Mouse (Mus musculus): ENCODE measurements around the gene Calhm5. TPM values are rescaled to one million over a fixed set of nuclear protein-coding genes. Genes with fewer than 3 reads are reported as not detected.

Gene Calhm5
- polyA plus RNA-seq (2015; fragmentation: Nextera tagmentation; extraction: Ambion mirVana) = 0.92 and 1.1 TPM in 2 replicates

DNA sequence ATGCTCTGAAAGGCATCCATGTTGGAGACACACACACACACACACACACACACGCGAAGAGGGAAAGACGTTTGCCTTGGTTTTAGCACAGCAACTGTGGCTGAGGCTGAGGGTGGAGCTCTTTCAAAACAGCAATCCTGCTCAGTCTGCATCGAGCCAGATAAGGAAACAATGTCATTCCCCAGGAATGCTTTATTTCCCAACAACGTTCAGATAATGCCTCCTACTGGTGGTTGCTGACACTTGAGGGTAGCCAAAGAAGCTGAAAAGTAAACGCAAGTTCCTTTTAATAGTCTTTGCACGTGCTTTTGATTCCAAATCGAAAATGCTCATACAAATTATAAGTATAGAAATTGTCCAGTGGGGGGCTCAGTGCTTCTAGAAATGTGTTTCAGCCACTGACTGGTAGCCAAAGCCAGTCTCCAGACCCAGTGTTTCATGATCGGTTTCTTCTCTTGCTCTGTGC, at the start of gene Calhm5:
Calhm5 (minus strand) TSS at position 102 of the 466 bp plus-strand sequence.
- no peaks in the 10 kb centered on the region for H3K9me3 ChIP-seq (replicated peaks)
- ATAC-seq (ENCODE audit: low FRiP score) = peak; percentile 81
- peak within 1 kb of the TSS; percentile 30 for H3K4me3 ChIP-seq (replicated peaks)
- WGBS = 29% methylated on average over 9 of the region's 9 CpGs
- peak within 1 kb of the TSS; percentile 23; the same call in 1 of the 2 replicates for H3K9ac ChIP-seq (replicated peaks)
- no peak within 1 kb of the TSS; the same call in 1 of the 2 replicates for H3K27ac ChIP-seq (replicated peaks)
- no peaks in the 10 kb centered on the region for H3K27me3 ChIP-seq (replicated peaks)
- H3K36me3 ChIP-seq = no peaks in the 10 kb centered on the region
- H3K4me2 ChIP-seq = peak within 1 kb of the TSS; percentile 54
- H3K4me1 ChIP-seq = peaks cover 4% of the 10 kb centered on the region; the same call in 1 of the 2 replicates

DNA sequence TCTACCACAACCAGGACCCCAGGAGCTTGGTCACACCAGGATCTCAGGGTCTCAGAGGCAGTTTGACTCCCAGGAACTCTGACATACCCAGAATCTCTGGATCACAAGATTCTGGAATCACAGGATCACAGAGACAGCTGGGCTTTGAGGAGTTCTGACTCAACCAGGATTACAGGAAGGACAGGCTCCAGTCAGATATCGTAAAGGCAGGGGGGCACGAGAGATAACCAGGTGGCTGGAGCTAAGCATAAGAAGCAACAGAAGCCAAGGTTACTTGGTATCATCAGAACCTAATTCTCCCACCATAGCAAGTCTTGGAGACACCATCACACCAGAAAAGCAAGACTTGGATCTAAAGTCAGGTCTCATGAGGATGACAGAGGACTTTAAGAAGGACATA, 45.4 kb upstream of the Calhm5 start:
- no peak overlapping the region for H3K4me3 ChIP-seq (replicated peaks)
- no peak for ATAC-seq (ENCODE audit: low FRiP score)
- no peaks in the 10 kb centered on the region for H3K4me1 ChIP-seq
- 88% methylated on average over 2 of the region's 2 CpGs for WGBS
- no peak overlapping the region for H3K9ac ChIP-seq (replicated peaks)
- H3K27ac ChIP-seq (replicated peaks) = no peak overlapping the region
- no peaks in the 10 kb centered on the region for H3K9me3 ChIP-seq (replicated peaks)
- no peak overlapping the region for H3K4me2 ChIP-seq
- no peaks in the 10 kb centered on the region for H3K36me3 ChIP-seq
- no peaks in the 10 kb centered on the region for H3K27me3 ChIP-seq (replicated peaks)

DNA sequence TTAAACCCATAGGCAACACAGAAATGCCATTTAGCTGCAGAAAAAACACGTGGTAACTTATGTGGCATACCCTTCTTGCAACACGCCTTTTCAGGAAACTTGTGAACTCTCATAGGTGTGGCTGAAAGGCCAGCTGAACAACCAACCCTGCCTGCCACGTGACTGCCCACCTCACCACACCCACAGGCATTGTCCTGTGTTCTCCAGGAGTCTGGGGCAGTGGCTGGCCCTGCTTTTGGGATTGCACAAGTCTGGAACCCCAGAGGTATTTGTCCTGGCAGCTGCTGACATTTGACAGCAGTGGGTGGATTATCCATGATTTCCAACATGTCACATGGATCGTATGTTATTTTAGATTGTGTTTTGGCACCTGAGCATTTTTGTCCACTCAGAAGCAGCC, 43.4 kb upstream of the Calhm5 start:
- H3K9me3 ChIP-seq (replicated peaks) = no peaks in the 10 kb centered on the region
- H3K9ac ChIP-seq (replicated peaks) = no peak overlapping the region
- H3K4me3 ChIP-seq (replicated peaks) = no peak overlapping the region
- ATAC-seq (ENCODE audit: low FRiP score) = no peak
- H3K27me3 ChIP-seq (replicated peaks) = no peaks in the 10 kb centered on the region
- H3K4me2 ChIP-seq = no peak overlapping the region
- no peaks in the 10 kb centered on the region for H3K36me3 ChIP-seq
- H3K27ac ChIP-seq (replicated peaks) = no peak overlapping the region
- WGBS = 74% methylated on average over 4 of the region's 4 CpGs
- no peaks in the 10 kb centered on the region for H3K4me1 ChIP-seq

DNA sequence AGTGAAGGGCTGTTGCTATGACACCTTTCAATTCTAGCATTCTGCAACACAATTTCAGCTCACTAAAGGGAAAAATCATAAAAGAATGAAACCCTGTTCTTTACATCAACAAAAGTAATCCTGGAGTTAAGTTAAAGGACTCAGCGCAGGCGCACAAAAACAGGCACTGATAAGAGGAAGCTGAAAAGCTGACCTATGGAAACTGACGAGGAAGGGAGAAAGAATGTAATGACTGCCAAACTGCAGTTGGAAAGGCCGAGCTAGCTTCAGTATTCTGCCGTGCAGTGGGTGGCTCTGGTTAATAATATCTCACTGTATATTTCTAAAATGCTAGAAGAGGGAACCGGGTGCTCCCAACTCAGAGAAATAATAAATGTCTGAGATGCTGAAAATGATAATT, 41.7 kb upstream of the Calhm5 start:
- Histone ChIP-seq H3K27ac (replicated peaks) (no peak overlapping the region), H3K4me1 (no peaks in the 10 kb centered on the region), H3K36me3 (no peaks in the 10 kb centered on the region), H3K27me3 (replicated peaks) (no peaks in the 10 kb centered on the region), H3K4me2 (no peak overlapping the region), H3K9ac (replicated peaks) (no peak overlapping the region), H3K9me3 (replicated peaks) (no peaks in the 10 kb centered on the region), H3K4me3 (replicated peaks) (no peak overlapping the region)
- 77% methylated on average over 6 of the region's 6 CpGs for WGBS
- ATAC-seq (ENCODE audit: low FRiP score) = no peak

DNA sequence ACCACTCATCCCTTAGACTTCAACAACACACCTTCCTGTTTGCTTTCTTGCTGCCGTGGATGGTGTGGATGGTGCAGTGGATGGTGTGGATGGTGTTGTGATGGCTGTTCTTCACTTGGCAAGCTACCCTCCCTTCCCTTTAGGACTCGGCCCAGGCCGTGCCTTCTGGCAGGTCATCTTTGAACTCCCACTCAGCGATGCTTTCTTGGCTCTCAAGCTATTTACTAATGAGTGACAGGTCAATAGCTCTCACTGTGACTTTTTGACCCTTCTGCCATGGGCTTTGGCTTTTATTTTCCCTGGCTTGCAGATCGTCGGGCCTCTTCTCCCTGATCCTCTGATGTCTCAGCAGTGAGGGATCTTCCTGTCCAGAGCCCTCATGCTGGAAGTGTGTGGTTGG, 40.1 kb upstream of the Calhm5 start:
- Histone ChIP-seq H3K27ac (replicated peaks) (no peak overlapping the region), H3K27me3 (replicated peaks) (no peaks in the 10 kb centered on the region), H3K4me2 (no peak overlapping the region), H3K9me3 (replicated peaks) (no peaks in the 10 kb centered on the region), H3K9ac (replicated peaks) (no peak overlapping the region), H3K4me3 (replicated peaks) (no peak overlapping the region), H3K36me3 (no peaks in the 10 kb centered on the region), H3K4me1 (no peaks in the 10 kb centered on the region)
- ATAC-seq (ENCODE audit: low FRiP score) = no peak
- WGBS = 33% methylated on average over 6 of the region's 6 CpGs

DNA sequence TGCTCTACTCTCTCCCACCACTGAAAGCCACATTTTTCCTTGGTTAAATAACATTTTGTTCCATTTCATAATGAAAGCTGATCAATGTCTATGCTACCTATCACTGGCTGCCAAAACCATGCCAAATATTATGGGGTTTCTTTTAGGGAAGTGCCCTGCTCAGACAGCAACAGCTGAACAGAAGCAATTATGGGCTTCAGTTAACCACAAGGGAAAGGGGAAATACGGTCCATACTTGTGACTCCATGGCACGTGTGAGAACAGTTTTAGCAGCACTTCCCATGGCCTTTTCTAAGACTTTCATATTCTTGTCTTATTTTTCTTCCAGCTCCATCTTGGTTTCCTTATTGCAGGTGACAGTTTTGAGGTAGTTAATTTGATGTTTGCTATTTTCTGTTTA, 35.0 kb upstream of the Calhm5 start:
- Histone ChIP-seq H3K27ac (replicated peaks) (no peak overlapping the region), H3K4me3 (replicated peaks) (no peak overlapping the region), H3K36me3 (no peaks in the 10 kb centered on the region), H3K27me3 (replicated peaks) (no peaks in the 10 kb centered on the region), H3K4me2 (no peak overlapping the region), H3K9ac (replicated peaks) (no peak overlapping the region), H3K9me3 (replicated peaks) (no peaks in the 10 kb centered on the region), H3K4me1 (peaks cover 9% of the 10 kb centered on the region; the same call in 1 of the 2 replicates)
- WGBS = 86% methylated on average over 2 of the region's 2 CpGs
- ATAC-seq (ENCODE audit: low FRiP score) = no peak

DNA sequence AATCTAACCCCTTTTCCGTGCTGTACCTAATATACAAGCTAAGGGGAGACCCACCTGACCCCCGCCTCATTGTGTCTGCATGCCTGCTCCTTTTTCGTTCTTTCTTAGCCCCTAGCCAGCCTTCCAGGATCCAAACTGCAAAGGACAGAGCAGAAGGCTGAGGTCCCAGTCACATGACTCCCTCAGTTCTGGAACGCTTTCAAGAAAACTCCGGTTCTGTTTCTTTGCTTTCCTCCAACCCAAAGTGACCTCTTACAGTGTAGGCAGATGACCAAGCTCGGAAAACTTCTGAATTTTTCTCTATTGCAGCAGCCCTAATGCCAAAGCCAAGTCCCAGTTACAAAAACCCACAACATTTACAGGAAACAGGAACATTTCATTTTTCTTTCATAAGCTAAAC, 32.1 kb upstream of the Calhm5 start:
- H3K4me1 ChIP-seq = peaks cover 9% of the 10 kb centered on the region; the same call in 1 of the 2 replicates
- no peak overlapping the region for H3K4me3 ChIP-seq (replicated peaks)
- no peak for ATAC-seq (ENCODE audit: low FRiP score)
- H3K36me3 ChIP-seq = no peaks in the 10 kb centered on the region
- WGBS = 81% methylated on average over 6 of the region's 6 CpGs
- H3K9ac ChIP-seq (replicated peaks) = no peak overlapping the region
- H3K9me3 ChIP-seq (replicated peaks) = no peaks in the 10 kb centered on the region
- H3K27ac ChIP-seq (replicated peaks) = no peak overlapping the region
- no peaks in the 10 kb centered on the region for H3K27me3 ChIP-seq (replicated peaks)
- no peak overlapping the region for H3K4me2 ChIP-seq

DNA sequence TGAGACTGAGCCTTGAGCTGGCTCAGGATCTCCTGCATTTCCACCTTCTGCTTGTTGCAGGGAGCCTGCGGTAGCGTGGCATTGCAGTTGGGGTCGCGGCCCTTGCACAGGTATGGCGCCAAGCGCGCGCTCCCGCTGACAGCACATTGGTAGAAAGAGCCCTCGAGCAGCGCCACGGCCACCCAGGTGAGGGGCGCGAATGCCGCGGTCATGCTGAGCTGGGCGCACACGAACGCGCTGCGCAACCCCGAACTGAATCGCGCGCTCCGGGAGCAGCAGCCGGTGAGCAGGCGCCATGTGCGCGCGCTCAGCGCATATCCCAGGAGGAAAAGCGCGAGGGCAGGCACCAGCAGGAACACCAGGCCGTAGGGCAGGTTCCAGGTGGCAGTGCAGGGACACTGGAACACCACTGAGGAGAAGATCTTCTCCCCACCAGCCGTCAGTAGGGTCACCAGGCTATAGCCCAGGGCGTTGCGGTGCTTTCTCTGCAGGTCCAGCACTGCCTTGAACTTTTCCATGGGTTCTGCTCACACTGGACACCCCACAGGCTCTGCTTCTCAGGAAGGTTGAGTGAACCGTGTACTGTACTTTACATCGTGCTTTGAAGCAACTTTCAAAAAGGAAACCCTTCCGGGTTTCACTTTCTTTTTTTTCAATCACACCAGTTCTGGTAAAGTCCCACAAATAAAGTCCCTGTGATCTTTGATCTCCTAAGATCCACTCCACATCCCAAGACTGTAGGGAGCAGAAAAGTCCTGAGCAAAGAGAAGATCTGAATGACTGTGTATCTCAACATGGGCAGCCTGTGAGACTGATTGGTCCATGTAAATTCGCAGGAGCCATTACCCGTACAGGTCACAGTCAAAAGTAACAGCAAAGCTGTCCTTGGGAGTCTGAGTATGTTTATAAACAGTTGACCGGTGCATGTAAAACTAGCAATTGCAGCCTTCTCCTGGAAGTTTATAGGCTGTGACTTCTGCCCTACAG, 31.4 kb upstream of the Calhm5 start, which contains the start of gene Calhm6:
Calhm6 (minus strand) TSS at position 593 of the 987 bp plus-strand sequence.
- H3K27ac ChIP-seq (replicated peaks) = no peak within 1 kb of the TSS
- peak within 1 kb of the TSS; percentile 52 for H3K4me3 ChIP-seq (replicated peaks)
- WGBS = 14% methylated on average over 44 of the region's 44 CpGs
- H3K4me2 ChIP-seq = peak within 1 kb of the TSS; percentile 80
- ATAC-seq (ENCODE audit: low FRiP score) = peak; percentile 91
- no peaks in the 10 kb centered on the region for H3K36me3 ChIP-seq
- no peaks in the 10 kb centered on the region for H3K27me3 ChIP-seq (replicated peaks)
- H3K4me1 ChIP-seq = peaks cover 9% of the 10 kb centered on the region; the same call in 1 of the 2 replicates
- H3K9me3 ChIP-seq (replicated peaks) = no peaks in the 10 kb centered on the region
- peak within 1 kb of the TSS; percentile 54 for H3K9ac ChIP-seq (replicated peaks)

DNA sequence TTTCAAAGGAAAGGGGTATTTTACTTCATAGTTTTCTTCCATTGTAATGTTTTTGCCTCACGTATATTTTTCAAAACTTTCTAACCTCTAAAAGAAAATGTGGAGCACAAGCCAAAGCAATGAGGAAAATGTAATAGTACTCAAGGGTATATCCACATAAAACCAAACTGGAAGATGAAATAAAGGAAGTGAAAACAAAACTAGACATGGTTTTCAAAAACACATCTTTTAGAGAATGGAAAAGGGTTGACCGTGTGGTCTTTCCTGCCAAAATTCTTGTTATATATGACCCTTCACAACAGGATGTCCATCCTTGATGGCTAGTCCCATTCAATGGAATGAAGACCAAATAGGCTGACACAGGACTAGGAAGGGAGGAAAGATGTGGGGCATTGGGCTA, 22.1 kb upstream of the Calhm5 start:
- Histone ChIP-seq H3K4me2 (no peak overlapping the region), H3K4me1 (no peaks in the 10 kb centered on the region), H3K4me3 (replicated peaks) (no peak overlapping the region), H3K27me3 (replicated peaks) (no peaks in the 10 kb centered on the region), H3K36me3 (no peaks in the 10 kb centered on the region), H3K9me3 (replicated peaks) (no peaks in the 10 kb centered on the region), H3K9ac (replicated peaks) (no peak overlapping the region), H3K27ac (replicated peaks) (no peak overlapping the region)
- ATAC-seq (ENCODE audit: low FRiP score) = no peak
- 90% methylated on average over 2 of the region's 2 CpGs for WGBS

DNA sequence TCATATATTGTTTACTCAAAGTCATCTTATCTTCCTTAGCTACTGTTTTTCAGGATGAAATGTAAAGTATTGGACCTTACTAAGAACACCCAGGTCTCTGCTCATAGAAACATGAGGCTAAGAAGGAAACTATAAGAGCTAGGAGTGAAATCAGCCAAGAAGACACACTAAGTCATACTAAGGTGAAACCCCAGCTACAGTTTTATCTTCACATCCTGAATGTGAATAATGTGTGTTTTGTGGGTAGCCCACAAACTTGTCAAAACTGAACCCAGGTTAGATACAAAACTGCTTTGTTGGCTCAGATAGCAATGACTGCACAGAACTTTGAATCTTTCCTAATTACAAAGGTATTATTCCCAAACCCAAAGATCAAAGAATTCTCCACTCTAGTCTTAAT, 21.5 kb upstream of the Calhm5 start:
- Histone ChIP-seq H3K4me1 (no peaks in the 10 kb centered on the region), H3K4me3 (replicated peaks) (no peak overlapping the region), H3K9ac (replicated peaks) (no peak overlapping the region), H3K4me2 (no peak overlapping the region), H3K27ac (replicated peaks) (no peak overlapping the region), H3K9me3 (replicated peaks) (no peaks in the 10 kb centered on the region), H3K27me3 (replicated peaks) (no peaks in the 10 kb centered on the region), H3K36me3 (no peaks in the 10 kb centered on the region)
- ATAC-seq (ENCODE audit: low FRiP score) = no peak

DNA sequence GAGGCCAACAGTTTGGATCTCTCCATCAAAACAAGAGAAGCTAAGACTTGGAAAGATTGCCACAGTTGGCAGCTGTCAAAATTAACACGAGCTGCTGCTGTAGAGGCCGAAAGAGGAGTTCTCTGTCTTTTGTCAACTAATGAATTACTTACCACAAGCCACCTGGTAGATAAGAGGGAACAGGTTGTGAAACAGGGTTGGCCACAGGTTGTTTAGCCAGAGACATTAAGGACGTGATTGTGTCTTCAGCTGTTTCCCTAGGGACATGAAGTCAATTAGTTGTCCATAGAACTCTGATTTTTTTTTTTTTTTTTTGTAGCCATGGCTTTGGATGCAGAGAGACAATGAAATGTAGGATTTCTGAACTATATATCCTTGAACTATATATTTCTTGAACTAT, 20.8 kb upstream of the Calhm5 start:
- 64% methylated on average over 3 of the region's 3 CpGs for WGBS
- no peak overlapping the region for H3K4me2 ChIP-seq
- H3K4me1 ChIP-seq = no peaks in the 10 kb centered on the region
- no peak overlapping the region for H3K4me3 ChIP-seq (replicated peaks)
- H3K27me3 ChIP-seq (replicated peaks) = no peaks in the 10 kb centered on the region
- no peaks in the 10 kb centered on the region for H3K36me3 ChIP-seq
- no peak overlapping the region for H3K9ac ChIP-seq (replicated peaks)
- ATAC-seq (ENCODE audit: low FRiP score) = no peak
- no peak overlapping the region for H3K27ac ChIP-seq (replicated peaks)
- H3K9me3 ChIP-seq (replicated peaks) = no peaks in the 10 kb centered on the region
